Mouse (Mus musculus): ENCODE measurements around the gene Lipn. TPM values are rescaled to one million over a fixed set of nuclear protein-coding genes. Genes with fewer than 3 reads are reported as not detected.

Gene Lipn
- total RNA-seq, 2 experiments from 2014 or later, result not detected

Small RNA genes within 50 kb of the gene (microRNA-seq; reads per million reads assigned to microRNA genes)
- gene Gm23334 (ENCODE audit: borderline number of aligned reads in 2 of 2), result 0 reads per million in 2 experiments

Other genes with a start within 250 kb of the Lipn start
- not detected for gene Lipf, start 106.2 kb upstream of the Lipn start, total RNA-seq (2021)
- not detected for gene Lipk, start 59.1 kb upstream of the Lipn start, total RNA-seq (2021)
- gene Lipm, start 33.6 kb downstream of the Lipn start, total RNA-seq (2021), result not detected
- not detected for gene Ankrd22, start 98.7 kb downstream of the Lipn start, total RNA-seq (2021)
- gene Stambpl1, start 124.9 kb downstream of the Lipn start, total RNA-seq (2021), result 1 to 10 TPM; 2.7 to 5.4 TPM
- 100 to 1,000 TPM; 142 to 147 TPM for gene Acta2, start 188.2 kb downstream of the Lipn start, total RNA-seq (2021)
- 10 to 100 TPM; 15.0 to 15.7 TPM for gene Fas, start 223.3 kb downstream of the Lipn start, total RNA-seq (2021)

Data from heart, postnatal 36 days (tissue).